Mouse (Mus musculus): Measurements from ENCODE around the gene Gm8247. TPM values are rescaled to one million over a fixed set of nuclear protein-coding genes. Genes with fewer than 3 reads are reported as not detected.
"Not testable (repeated sequence)": the region's sequence is repeated elsewhere in the genome, so short reads cannot be mapped to it uniquely, and the experiment has no call there.

Gm8247 gene
- not detected in 2 replicates for polyA plus RNA-seq (2015; fragmentation: Nextera tagmentation; extraction: Ambion mirVana)

- not testable (repeated sequence) for H3K36me3 ChIP-seq; H3K4me1 ChIP-seq; H3K27ac ChIP-seq; H3K9me3 ChIP-seq (replicated peaks); ATAC-seq (replicated peaks; ENCODE audit: low FRiP score); H3K27me3 ChIP-seq; H3K4me3 ChIP-seq (replicated peaks); H3K4me2 ChIP-seq; H3K9ac ChIP-seq
- 94% methylated on average over 4 of the region's 4 CpGs for WGBS
Observed at GRCm38 (mm10) chr14:44582853-44583252, at the start of gene Gm8247. Gm8247 (plus strand) TSS chr14:44583153.

- 91% methylated on average over 5 of the region's 5 CpGs for WGBS
- H3K9me3 ChIP-seq (replicated peaks), result not testable (repeated sequence)
Observed at GRCm38 (mm10) chr14:44547961-44548360, 35.0 kb upstream of the Gm8247 start.

GRCm38 (mm10) chr14:44591765-44592164, 8.8 kb downstream of the Gm8247 start:
- not testable (repeated sequence) for H3K4me1 ChIP-seq; H3K4me2 ChIP-seq; H3K27ac ChIP-seq; H3K9ac ChIP-seq; H3K36me3 ChIP-seq; H3K9me3 ChIP-seq (replicated peaks); H3K4me3 ChIP-seq (replicated peaks); ATAC-seq (replicated peaks; ENCODE audit: low FRiP score); H3K27me3 ChIP-seq
- WGBS, result 84% methylated on average over 2 of the region's 2 CpGs

More at GRCm38 (mm10) chr14:44547961-44548360, 35.0 kb upstream of the Gm8247 start:
- not testable (repeated sequence) for H3K36me3 ChIP-seq; H3K4me3 ChIP-seq (replicated peaks); H3K27ac ChIP-seq; H3K4me1 ChIP-seq; H3K27me3 ChIP-seq; H3K9ac ChIP-seq; H3K4me2 ChIP-seq; ATAC-seq (replicated peaks; ENCODE audit: low FRiP score)

GRCm38 (mm10) chr14:44627737-44628136, 44.8 kb downstream of the Gm8247 start, which contains the start of gene Gm5624:
Gm5624 (minus strand) TSS chr14:44627938.
- not testable (repeated sequence) for ATAC-seq (replicated peaks; ENCODE audit: low FRiP score); H3K4me2 ChIP-seq; H3K9me3 ChIP-seq (replicated peaks); H3K27ac ChIP-seq; H3K4me1 ChIP-seq; H3K36me3 ChIP-seq; H3K4me3 ChIP-seq (replicated peaks); H3K9ac ChIP-seq; H3K27me3 ChIP-seq
- 74% methylated on average over 4 of the region's 4 CpGs for WGBS

Other genes starting within 250 kb of the Gm8247 start
- not detected in 2 replicates for gene Gm5930, start 244.6 kb upstream of the Gm8247 start, polyA plus RNA-seq (2015; fragmentation: Nextera tagmentation; extraction: Ambion mirVana)
- gene Gm8229, start 217.8 kb upstream of the Gm8247 start, polyA plus RNA-seq (2015; fragmentation: Nextera tagmentation; extraction: Ambion mirVana), result not detected in 2 replicates
- gene Gm3371, start 172.5 kb upstream of the Gm8247 start, polyA plus RNA-seq (2015; fragmentation: Nextera tagmentation; extraction: Ambion mirVana), result not detected in 2 replicates
- not detected in 2 replicates for gene Gm8232, start 149.5 kb upstream of the Gm8247 start, polyA plus RNA-seq (2015; fragmentation: Nextera tagmentation; extraction: Ambion mirVana)
- not detected in 2 replicates for gene BC061237, start 90.7 kb upstream of the Gm8247 start, polyA plus RNA-seq (2015; fragmentation: Nextera tagmentation; extraction: Ambion mirVana)
- not detected in 2 replicates for gene Gm17093, start 64.9 kb upstream of the Gm8247 start, polyA plus RNA-seq (2015; fragmentation: Nextera tagmentation; extraction: Ambion mirVana)
- gene Gm5624, start 44.8 kb downstream of the Gm8247 start, polyA plus RNA-seq (2015; fragmentation: Nextera tagmentation; extraction: Ambion mirVana), result not detected in 2 replicates
- not detected in 2 replicates for gene Gm8257, start 123.3 kb downstream of the Gm8247 start, polyA plus RNA-seq (2015; fragmentation: Nextera tagmentation; extraction: Ambion mirVana)
- not detected in 2 replicates for gene Gm8267, start 167.2 kb downstream of the Gm8247 start, polyA plus RNA-seq (2015; fragmentation: Nextera tagmentation; extraction: Ambion mirVana)